Mouse (Mus musculus) stomach, embryonic 15.5 days (tissue): ENCODE measurements around the gene Rsad1. TPM values are rescaled to one million over a fixed set of nuclear protein-coding genes. Genes with fewer than 3 reads are reported as not detected.

Experiments used
- polyA plus RNA-seq: library from polyadenylated mRNA; unstranded; fragments of >200 nt; fragmentation: Nextera tagmentation; extraction: Ambion mirVana; gene quantifications from 2 replicates; pipeline ENCODE4 v1.2.1, GENCODE M21; 2015

The Rsad1 gene
- polyA plus RNA-seq, 1 experiment from 2014 or later = 3.5 TPM

Other genes starting within 250 kb of the Rsad1 start
- 116 TPM in 2 replicates for gene Luc7l3, start 227.3 kb downstream of the Rsad1 start, polyA plus RNA-seq
- 24.2 and 27.3 TPM in 2 replicates for gene Ankrd40, start 221.3 kb downstream of the Rsad1 start, polyA plus RNA-seq
- 6.6 and 7.7 TPM in 2 replicates for gene Abcc3, start 156.3 kb downstream of the Rsad1 start, polyA plus RNA-seq
- gene Cacna1g, start 75.1 kb downstream of the Rsad1 start, polyA plus RNA-seq = 7.8 and 8.3 TPM in 2 replicates
- gene Spata20, start 63.1 kb downstream of the Rsad1 start, polyA plus RNA-seq = 0.17 and 0.45 TPM in 2 replicates
- 12.0 and 12.4 TPM in 2 replicates for gene Epn3, start 49.3 kb downstream of the Rsad1 start, polyA plus RNA-seq
- 1.9 and 2.7 TPM in 2 replicates for gene Mycbpap, start 27.5 kb downstream of the Rsad1 start, polyA plus RNA-seq
- gene Chad, start 15.8 kb upstream of the Rsad1 start, polyA plus RNA-seq = 7.3 and 7.7 TPM in 2 replicates
- gene Acsf2, start 52.6 kb upstream of the Rsad1 start, polyA plus RNA-seq = 4.4 and 6.4 TPM in 2 replicates
- 223 and 264 TPM in 2 replicates for gene Lrrc59, start 80.5 kb upstream of the Rsad1 start, polyA plus RNA-seq
- gene Mrpl27, start 104.5 kb upstream of the Rsad1 start, polyA plus RNA-seq = 136 and 150 TPM in 2 replicates
- gene Eme1, start 104.7 kb upstream of the Rsad1 start, polyA plus RNA-seq = 16.6 and 17.6 TPM in 2 replicates
- 19.3 and 20.3 TPM in 2 replicates for gene Xylt2, start 128.3 kb upstream of the Rsad1 start, polyA plus RNA-seq
- 0.74 and 1.2 TPM in 2 replicates for gene Gm11541, start 155.2 kb upstream of the Rsad1 start, polyA plus RNA-seq
- 0.42 TPM in 1 of 2 replicates, not detected in the other for gene Cdc34b, start 192.5 kb upstream of the Rsad1 start, polyA plus RNA-seq
- not detected in 2 replicates for gene Tmem92, start 233.4 kb upstream of the Rsad1 start, polyA plus RNA-seq